Mouse (Mus musculus) right cerebral cortex, postnatal 4 days (tissue): ENCODE results near the gene Tpk1.

Experiments used
- DNase-seq: peaks from one replicate; pipeline ENCODE4 v3.0.0-alpha.2; 2022

Gene Tpk1

DNA sequence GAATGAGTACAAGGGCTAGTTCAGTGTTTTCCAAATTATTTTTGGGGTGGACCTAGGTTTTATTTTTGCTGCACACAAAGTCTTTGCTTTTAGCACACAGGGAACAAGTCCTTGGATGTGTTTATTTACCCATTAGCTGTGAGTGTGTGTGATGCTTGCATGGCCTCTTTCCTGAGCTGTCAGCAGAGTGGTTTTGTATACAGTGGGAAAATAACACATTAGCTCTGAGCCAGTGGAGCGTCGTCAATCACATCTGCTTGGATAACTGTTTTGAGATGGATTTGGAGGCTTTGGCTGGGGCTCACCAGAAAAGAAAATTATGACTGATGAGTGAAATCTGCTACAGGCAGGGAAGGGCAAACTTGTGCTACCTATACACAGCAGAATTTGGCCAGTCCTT is 323.7 kb downstream of the Tpk1 start:
- DNase-seq = no peak

DNA sequence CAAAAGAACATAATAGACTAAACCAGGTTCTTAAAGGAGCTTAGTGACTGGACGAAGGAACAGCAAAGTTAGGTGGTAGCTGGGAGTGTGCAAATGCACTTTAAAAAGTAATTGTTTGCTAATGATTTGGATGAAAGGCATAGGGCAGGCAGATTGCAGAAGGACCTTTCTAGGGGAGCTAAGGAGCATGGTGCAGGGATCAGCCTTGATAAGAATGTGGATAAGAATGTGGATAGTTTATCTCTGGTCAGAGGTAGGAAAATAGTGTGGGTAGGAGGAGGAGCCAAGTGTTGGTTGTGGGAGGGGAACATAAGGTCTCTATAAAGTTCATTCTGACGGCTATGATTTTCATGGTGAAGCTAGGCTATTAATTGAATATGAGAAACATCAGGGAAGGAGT is 327.3 kb downstream of the Tpk1 start:
- DNase-seq = no peak

DNA sequence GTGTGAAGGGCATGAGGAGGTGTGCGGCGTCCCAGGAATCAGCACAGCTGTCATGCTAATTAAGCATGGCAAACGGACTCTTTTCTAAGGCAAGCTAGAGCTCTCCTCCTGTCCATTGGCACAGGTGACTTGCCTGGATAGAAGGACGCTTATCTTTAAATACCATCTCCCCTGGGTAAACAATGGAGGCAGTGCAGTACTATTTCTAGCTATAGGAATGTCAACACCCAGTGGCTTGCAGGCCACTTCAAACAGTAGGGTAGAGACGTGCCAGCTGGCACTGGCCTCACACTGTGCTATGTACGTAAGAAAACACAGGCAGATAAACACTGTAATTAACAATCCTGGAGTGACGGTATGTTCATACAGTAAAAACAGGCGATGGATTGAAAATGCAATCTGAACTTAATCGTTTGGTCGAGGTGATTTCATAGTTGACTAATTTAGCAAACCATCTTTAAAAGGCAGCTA is 328.6 kb downstream of the Tpk1 start:
- DNase-seq = no peak

DNA sequence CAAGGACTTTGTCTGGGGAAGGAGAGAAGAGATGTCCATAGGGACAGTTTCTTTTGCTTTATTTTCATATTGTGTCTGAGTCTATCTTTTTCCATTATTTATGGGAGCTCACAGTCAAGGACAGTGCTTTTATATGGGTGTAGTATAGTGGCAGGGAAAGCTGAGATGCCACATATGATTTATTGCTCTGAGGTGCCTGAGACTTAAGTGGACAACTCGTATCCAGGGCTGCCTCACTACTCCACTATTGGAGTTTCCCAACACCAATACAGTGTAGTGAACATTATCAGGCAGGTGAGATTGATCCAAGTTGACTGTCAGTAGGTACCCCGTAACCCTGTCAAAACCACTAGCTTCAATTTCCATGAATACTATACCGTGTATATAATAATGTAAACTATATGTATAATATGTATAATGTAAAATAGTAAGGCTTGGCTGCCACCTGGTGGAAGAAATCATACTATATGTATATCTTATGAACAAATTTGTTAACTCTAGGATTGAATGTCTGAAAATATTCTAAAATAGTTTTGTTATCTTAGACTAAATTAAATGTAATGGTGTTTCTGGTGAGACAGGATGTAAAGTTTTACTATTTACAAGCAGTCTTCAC is 330.4 kb downstream of the Tpk1 start:
- peak; percentile 11 for DNase-seq

DNA sequence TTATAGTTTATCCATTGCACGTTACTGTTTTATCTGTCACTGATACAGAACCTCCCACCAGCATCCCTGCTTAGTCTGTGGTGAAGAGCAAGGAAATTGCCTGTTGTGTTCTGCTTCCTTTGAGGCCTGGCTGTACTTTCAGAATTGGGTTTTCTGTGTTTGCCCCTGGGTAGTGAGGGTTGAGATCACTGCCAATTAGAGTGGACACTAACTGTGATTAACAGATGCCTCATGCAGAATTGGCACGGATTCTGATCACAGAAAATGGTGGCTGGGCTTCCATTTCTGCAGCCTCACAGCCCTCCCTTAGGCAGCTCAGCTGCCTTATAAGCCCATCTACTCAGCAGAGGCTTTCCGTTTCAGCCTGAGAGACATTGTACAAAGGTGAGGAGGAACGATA is 332.6 kb downstream of the Tpk1 start:
- DNase-seq = no peak

GRCm38 (mm10) chr6:43312961-43313656 is 353.0 kb downstream of the Tpk1 start:
- no peak for DNase-seq

GRCm38 (mm10) chr6:43312546-43312945 is 353.5 kb downstream of the Tpk1 start:
- no peak for DNase-seq

DNA sequence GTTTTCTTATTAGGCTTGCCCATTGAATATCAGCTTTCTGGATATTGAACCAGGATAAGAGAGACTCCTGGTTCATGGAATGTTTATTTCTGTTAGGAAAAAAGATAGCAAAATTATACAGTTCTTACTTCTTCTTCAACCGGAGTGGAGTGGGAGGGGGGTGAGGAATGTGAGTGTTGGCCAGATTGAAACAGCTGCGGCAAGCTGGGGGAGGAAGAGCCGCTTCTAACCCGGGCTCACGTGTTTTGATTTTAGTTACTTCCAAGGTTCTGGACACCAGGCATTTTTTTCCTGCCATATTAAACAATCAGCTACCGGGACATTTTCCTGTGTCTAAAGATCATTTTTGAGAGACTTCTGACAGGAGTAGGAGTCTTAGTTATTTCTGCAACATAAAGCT is 356.0 kb downstream of the Tpk1 start:
- DNase-seq = no peak

DNA sequence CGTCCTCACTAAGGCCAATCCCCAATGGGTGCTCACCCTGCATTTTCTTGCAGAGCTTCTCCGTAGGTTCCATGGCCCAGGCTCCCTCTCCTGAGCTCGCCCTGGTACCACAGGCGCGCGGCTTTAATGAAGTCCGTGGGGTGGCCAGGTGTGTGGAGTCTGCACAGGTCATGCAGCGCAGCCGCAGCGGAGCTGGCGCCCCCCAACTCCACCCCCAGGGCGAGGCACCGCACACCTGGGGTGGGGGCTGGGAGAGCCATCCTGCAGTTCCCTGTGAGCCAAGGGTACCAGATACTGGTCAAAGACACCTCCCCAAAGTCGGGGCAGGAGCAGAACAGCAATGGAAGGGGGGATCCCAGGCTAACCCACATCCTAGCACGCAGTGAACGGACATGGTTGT is 356.6 kb downstream of the Tpk1 start, which contains the start of gene Nobox:
Gene Nobox, minus strand, starts transcription at position 101 of the 400 bp plus-strand sequence.
- no peak for DNase-seq

DNA sequence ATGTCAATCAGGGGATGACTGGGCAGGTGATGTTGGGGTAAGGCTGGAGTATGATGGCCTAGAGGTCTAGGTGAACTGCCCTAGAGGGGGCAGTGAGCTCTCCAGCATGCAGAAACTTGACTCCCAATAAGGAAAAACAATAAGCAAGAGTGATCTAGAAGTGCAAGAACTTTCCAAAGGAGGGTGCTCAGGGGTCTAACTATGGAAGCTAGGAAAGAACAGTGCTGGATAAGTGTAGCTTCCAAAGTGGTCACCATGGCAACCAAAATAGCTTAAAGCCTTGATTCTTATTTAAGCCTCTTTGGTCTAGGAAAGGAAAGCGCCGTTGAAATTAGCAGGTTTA is 368.6 kb downstream of the Tpk1 start:
- peak; percentile 12 for DNase-seq

- no peak for DNase-seq
These were observed 369.1 kb downstream of the Tpk1 start for GRCm38 (mm10) chr6:43296798-43297507.

DNA sequence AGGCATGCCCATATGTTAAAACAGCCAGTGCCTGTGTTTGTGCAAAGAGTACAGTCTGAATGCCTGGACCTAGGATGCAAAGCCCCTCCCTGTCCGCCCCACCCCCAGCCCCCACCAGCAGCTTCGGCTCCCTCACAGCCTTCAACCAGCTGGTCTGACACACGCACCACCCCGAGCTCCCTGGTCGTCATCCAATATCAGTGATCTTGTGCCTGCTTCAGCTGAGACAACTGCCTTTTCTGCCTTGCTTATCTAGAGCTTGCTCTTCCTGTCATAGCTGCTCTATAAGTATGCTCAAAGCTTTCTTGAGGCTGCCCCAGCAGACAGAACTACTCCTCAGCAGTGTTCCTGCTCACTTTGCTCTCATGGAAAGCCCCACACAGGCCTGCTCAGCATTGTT is 370.2 kb downstream of the Tpk1 start:
- no peak for DNase-seq
